Mouse (Mus musculus) limb, embryonic 13.5 days (tissue): ENCODE measurements around the gene Tex19.2. TPM values are rescaled to one million over a fixed set of nuclear protein-coding genes. Genes with fewer than 3 reads are reported as not detected.
"Not testable (repeated sequence)": the region's sequence is repeated elsewhere in the genome, so short reads cannot be mapped to it uniquely, and the experiment has no call there.

Experiments used
- ATAC-seq: fragments of 200-750 bp; cut with Nextera tagmentation; 2 replicates; pipeline ENCODE4 v1.8.0; 2017; ENCODE audit warnings: low read depth, moderate number of reproducible peaks, moderate TSS enrichment; ENCODE audit not compliant: low FRiP score
- H3K27ac ChIP-seq: fragments of 300-500 bp; sonication (generic); 2 replicates; pipeline ENCODE4 v1.5.1; 2015; ENCODE audit warnings: inconsistent platforms, mild to moderate bottlenecking, moderate library complexity
- H3K27me3 ChIP-seq: fragments of 300-500 bp; sonication (generic); 2 replicates; pipeline ENCODE4 v1.6.1; 2015; ENCODE audit warnings: mild to moderate bottlenecking, inconsistent platforms
- H3K36me3 ChIP-seq: fragments of 300-500 bp; sonication (generic); 2 replicates; pipeline ENCODE4 v1.6.1; 2015; ENCODE audit warnings: inconsistent platforms, mild to moderate bottlenecking, moderate library complexity
- H3K4me1 ChIP-seq: fragments of 300-500 bp; sonication (generic); 2 replicates; pipeline ENCODE4 v1.6.1; 2015; ENCODE audit warnings: inconsistent platforms
- H3K4me2 ChIP-seq: fragments of 300-500 bp; sonication (generic); replicated peaks from 2 replicates; pipeline ENCODE4 v1.6.1; 2015; ENCODE audit warnings: inconsistent platforms, mild to moderate bottlenecking, moderate library complexity
- H3K4me3 ChIP-seq: fragments of 300-500 bp; sonication (generic); 2 replicates; pipeline ENCODE4 v1.5.1; 2015; ENCODE audit warnings: moderate library complexity, mild to moderate bottlenecking, inconsistent platforms
- H3K9ac ChIP-seq: fragments of 300-500 bp; sonication (generic); 2 replicates; pipeline ENCODE4 v1.6.1; 2015; ENCODE audit warnings: mild to moderate bottlenecking, inconsistent platforms
- H3K9me3 ChIP-seq: fragments of 300-500 bp; sonication (generic); 2 replicates; pipeline ENCODE4 v1.6.1; 2016; ENCODE audit warnings: inconsistent platforms
- WGBS: fragments of 180-500 bp; shearing (Covaris S2); methylation state at CpG from one replicate; pipeline ENCODE4 v1.1.7; 2015; 5-methylcytosine and 5-hydroxymethylcytosine counted together
- polyA plus RNA-seq: library from polyadenylated mRNA; unstranded; fragments of >200 nt; fragmentation: Nextera tagmentation; extraction: Ambion mirVana; gene quantifications from 2 replicates; pipeline ENCODE4 v1.2.1, GENCODE M21; 2015

The Tex19.2 gene
- polyA plus RNA-seq, 1 experiment from 2014 or later: not detected

DNA sequence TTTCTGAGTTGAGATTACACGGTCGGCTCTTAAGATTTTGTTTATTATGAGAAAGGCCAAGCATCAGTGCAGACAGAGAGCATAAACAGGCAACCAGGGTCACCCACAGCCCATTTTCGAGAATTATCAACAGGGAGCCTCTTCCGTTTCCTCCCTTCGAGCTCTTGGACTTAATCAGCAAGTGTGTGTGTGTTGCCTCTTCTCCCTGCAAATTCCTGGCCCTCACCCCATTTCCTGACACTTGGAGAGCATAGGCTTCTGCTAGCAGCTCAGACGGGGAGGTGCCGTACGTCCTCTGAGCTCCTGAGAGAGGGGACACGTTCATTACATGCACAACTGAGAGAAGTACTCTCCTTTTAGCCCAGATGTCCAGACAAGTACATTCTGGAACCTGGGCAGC, 10.4 kb downstream of the Tex19.2 start:
- no peak for ATAC-seq
- Histone ChIP-seq H3K27me3 (no peaks in the 10 kb centered on the region), H3K27ac (no peak overlapping the region), H3K4me2 (no peak overlapping the region), H3K9ac (no peak overlapping the region), H3K4me1 (no peaks in the 10 kb centered on the region; the same call in 1 of the 2 replicates), H3K36me3 (no peaks in the 10 kb centered on the region), H3K9me3 (no peaks in the 10 kb centered on the region), H3K4me3 (no peak overlapping the region)
- 72% methylated on average over 9 of the region's 9 CpGs for WGBS

DNA sequence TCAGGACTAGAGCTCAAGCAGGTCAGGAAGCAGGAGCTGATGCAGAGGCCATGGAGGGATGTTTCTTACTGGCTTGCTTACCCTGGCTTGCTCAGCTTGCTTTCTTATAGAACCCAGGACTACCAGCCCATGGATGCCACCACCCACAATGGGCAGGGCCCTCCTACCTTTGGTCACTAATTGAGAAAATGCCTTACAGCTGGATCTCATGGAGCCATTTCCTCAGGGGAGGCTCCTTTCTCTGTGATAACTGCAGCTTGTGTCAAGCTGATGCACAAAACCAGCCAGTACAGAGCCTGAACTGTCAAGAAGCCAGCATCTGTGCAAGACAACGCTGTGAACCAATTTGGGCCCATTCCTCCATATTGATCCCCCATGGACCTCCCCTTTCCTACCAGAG, 11.2 kb downstream of the Tex19.2 start:
- not testable (repeated sequence) for H3K9me3 ChIP-seq, H3K27ac ChIP-seq, H3K36me3 ChIP-seq, H3K4me2 ChIP-seq, ATAC-seq, H3K9ac ChIP-seq, H3K4me1 ChIP-seq, H3K4me3 ChIP-seq, H3K27me3 ChIP-seq
- 76% methylated on average over 1 of the region's 1 CpGs for WGBS

DNA sequence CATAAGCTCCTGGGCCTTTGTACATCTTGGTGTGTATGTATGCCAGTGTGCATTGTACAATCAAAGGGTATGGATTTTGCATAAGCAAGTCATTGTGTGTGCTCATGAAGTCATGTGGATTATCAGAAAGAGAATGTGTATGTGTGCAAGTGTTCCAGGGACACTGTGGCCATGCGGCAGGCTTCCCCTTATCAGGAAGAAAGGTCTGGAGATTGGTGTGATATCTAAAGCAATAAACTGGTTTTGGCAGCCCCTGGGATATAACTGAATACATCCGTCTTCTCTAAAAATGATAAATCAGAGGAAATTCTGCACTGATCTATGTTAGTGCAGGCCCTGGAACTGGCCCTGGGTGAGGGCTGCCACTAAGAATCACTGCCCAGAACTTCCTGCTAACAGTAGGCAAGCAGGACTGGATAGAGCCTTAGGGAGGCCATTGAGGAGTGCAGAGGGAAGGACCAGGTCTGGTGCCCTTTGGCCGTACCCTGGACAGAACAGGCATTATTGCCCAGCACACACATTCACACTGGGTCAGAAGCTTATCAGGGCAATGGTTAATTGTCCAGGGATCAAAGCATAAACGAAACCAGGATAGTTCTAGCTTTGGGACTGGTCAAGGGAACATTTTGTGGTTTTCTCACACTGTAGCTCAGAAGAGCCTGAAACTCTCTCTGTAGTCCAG, 17.2 kb downstream of the Tex19.2 start:
- no peaks in the 10 kb centered on the region for H3K9me3 ChIP-seq
- no peaks in the 10 kb centered on the region for H3K4me1 ChIP-seq
- H3K27me3 ChIP-seq: no peaks in the 10 kb centered on the region
- no peak overlapping the region for H3K27ac ChIP-seq
- H3K36me3 ChIP-seq: no peaks in the 10 kb centered on the region
- no peak overlapping the region for H3K4me3 ChIP-seq
- H3K9ac ChIP-seq: no peak overlapping the region
- 87% methylated on average over 4 of the region's 4 CpGs for WGBS
- ATAC-seq: no peak
- H3K4me2 ChIP-seq: no peak overlapping the region

DNA sequence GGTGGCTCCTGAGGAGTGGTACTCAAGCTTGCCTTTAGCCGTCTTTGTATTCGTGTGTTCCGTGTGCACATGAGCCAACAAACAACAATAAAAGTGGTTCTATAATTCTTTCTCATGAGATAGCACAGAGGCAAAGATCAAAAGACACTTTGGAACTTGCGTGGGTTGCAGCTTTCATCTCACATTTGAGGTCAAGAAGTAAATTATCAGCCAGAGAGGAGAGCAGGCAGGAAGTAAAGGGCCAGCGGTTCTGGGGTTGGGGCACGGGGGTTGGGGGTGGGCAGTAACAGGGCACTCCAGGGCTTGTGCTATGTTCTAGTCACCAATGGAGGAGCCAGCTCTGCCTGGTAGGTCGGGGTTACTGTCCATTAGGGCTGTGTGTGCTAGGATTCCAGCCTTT, 17.8 kb downstream of the Tex19.2 start:
- H3K36me3 ChIP-seq: no peaks in the 10 kb centered on the region
- H3K9ac ChIP-seq: no peak overlapping the region
- H3K4me2 ChIP-seq: no peak overlapping the region
- H3K27me3 ChIP-seq: no peaks in the 10 kb centered on the region
- H3K27ac ChIP-seq: no peak overlapping the region
- WGBS: 42% methylated on average over 7 of the region's 7 CpGs
- H3K9me3 ChIP-seq: no peaks in the 10 kb centered on the region
- no peak overlapping the region for H3K4me3 ChIP-seq
- H3K4me1 ChIP-seq: no peaks in the 10 kb centered on the region
- ATAC-seq: no peak

DNA sequence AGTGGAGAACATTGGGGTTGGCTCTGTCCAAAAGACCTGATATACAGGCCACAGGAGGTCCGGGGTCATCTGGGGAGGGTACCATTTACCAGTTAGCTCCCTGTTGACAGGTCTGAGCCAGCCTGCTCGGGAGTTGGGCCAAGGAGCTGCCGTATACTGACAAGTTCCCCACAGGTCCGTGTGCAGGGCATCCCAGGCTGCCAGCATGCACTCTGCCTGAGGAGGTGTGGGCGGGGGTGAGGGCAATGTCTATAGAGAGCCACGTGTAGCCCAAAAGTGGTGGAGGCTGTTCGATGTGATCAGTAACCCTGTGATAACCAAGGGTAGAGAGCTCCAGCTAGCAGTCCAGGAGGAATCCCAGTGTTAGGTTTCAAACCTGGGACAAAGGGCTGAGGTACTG, 18.7 kb downstream of the Tex19.2 start:
- Histone ChIP-seq H3K27me3 (no peaks in the 10 kb centered on the region), H3K4me1 (no peaks in the 10 kb centered on the region), H3K9ac (no peak overlapping the region), H3K27ac (no peak overlapping the region), H3K9me3 (no peaks in the 10 kb centered on the region), H3K36me3 (no peaks in the 10 kb centered on the region), H3K4me2 (no peak overlapping the region), H3K4me3 (no peak overlapping the region)
- WGBS: 74% methylated on average over 7 of the region's 7 CpGs
- no peak for ATAC-seq

DNA sequence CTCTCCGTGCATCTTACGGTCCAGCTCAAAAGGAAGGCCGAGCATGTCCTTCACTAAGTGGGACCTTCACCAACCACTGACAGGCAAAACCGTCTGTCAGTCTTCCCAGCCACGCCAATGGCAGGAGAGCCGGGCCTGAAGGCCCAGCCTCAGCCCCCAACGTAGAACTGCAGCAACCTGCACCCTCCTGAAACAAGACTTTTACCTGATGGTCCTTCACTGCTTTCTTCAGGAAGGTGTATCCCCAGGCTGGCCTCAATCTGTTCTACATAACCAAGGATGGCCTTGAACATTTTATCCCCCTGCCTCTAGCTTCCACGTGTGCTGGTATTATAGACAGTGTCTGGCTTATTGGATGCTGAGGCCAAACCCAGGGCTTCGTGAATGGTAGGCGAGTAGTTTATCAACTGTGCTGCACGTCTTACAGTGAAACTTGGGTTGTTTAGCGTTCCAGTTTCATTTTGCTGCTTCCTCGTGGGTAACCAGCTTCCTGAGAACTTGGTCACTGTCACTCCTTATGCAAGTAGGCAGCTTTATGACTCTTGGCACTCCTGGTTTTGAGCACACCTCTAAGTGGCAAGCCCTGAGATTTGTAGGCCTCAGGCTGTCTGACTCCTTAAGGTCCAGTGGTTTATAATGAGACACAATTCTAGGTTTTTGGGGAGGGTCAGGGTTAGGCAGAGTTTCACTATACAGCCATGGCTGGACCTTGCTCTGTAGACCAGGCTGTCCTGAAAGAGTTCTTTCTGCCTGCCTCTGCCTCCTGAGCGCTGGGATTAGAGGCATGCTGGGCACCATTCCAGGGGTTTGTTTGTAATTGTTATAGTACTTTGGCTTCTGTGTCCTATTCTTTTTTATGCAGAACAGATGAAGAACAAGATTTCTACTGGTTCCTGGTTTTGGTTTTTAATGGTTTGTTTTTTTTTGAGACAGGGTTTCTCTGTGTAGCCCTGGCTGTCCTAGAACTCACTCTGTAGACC, 25.6 kb downstream of the Tex19.2 start:
- Histone ChIP-seq H3K9ac (no peak overlapping the region), H3K4me2 (no peak overlapping the region), H3K36me3 (no peaks in the 10 kb centered on the region), H3K4me3 (no peak overlapping the region), H3K9me3 (no peaks in the 10 kb centered on the region), H3K4me1 (no peaks in the 10 kb centered on the region), H3K27ac (no peak overlapping the region), H3K27me3 (no peaks in the 10 kb centered on the region)
- ATAC-seq: no peak
- 86% methylated on average over 14 of the region's 14 CpGs for WGBS

DNA sequence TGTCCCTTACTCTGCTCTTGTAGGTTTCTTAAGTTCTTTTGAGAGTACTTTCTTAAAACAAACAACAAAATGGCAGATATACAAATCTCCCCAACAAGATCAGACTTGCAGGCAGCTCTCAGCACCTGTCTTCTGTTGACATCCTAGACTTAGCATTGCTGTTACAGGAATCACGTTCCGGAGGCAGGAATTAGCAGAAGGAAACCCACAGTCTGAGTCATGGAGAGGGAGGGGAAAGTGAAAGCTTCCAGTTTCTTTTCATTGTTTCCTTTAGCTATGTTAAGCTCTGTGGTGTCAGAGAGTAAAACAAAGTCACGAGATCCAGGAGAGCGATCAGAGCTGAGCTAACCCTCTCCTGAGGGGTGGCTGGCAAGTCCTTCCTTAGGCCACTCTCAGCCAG, 27.5 kb downstream of the Tex19.2 start:
- Histone ChIP-seq H3K9me3 (no peaks in the 10 kb centered on the region), H3K27ac (no peak overlapping the region), H3K4me3 (no peak overlapping the region), H3K9ac (no peak overlapping the region), H3K4me1 (no peaks in the 10 kb centered on the region), H3K36me3 (no peaks in the 10 kb centered on the region), H3K4me2 (no peak overlapping the region), H3K27me3 (no peaks in the 10 kb centered on the region)
- ATAC-seq: no peak
- WGBS: 60% methylated on average over 4 of the region's 4 CpGs

DNA sequence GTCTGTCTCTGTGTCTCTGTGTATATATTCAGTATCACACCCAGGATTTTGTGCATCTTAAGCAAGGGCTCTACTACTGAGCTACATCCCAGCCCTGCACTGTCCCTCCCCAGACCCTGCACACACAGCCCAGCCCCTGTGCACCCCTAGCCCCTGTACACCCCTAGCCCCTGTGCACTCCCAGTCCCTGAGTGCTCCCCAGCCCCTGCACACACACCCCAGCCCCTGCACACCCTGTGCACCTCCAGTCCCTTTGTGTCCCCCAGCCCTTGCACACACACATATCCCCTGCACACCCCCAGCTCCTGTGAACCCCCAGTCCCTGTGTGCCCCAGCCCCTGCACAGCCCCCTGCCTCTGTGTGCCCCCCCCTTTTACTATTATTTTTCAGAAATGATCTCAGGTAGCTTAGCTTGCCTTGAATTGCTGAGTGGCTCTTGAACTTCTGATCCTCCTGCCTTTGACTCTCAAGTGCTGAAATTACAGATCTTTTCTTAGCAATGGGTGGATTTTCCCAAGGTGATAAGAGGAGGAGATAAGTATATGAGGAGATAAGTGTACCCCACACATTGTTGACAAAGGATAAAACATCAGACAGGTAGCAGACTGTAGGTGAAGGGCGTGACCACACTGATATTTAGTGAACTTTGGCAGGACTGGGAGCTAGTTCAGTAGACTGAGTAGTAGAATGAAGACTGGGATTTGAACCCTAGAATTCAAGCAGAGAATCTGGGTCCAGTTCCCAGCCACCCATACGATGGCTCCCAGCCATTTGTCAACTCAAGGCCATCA, 28.5 kb downstream of the Tex19.2 start:
- no peak overlapping the region for H3K27ac ChIP-seq
- 87% methylated on average over 2 of the region's 2 CpGs for WGBS
- H3K4me1 ChIP-seq: no peaks in the 10 kb centered on the region
- no peaks in the 10 kb centered on the region for H3K9me3 ChIP-seq
- no peaks in the 10 kb centered on the region for H3K27me3 ChIP-seq
- no peak overlapping the region for H3K9ac ChIP-seq
- no peak for ATAC-seq
- H3K36me3 ChIP-seq: no peaks in the 10 kb centered on the region
- H3K4me3 ChIP-seq: no peak overlapping the region
- no peak overlapping the region for H3K4me2 ChIP-seq

DNA sequence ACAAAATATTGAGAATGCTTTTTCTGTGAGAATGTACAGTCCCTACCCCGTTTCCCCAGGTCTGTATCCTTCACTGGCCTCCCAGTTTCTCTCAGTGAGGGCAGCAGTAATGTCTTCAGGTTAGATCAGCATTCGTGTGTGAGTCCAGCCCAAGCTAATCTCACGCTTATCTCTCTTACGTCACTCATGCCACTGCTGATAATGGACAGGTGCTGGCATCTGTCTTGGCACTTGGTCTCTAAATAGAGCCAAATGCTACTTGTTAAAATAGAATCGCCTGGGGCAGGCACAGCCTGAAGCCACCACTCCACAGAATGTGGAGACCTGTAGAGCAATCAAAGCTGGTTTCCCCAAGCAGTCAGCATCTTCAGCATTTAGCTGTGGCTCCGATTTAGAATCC, 29.5 kb downstream of the Tex19.2 start:
- H3K4me3 ChIP-seq: no peak overlapping the region
- no peaks in the 10 kb centered on the region for H3K9me3 ChIP-seq
- no peaks in the 10 kb centered on the region for H3K36me3 ChIP-seq
- 67% methylated on average over 6 of the region's 6 CpGs for WGBS
- no peak overlapping the region for H3K4me2 ChIP-seq
- no peak overlapping the region for H3K27ac ChIP-seq
- no peaks in the 10 kb centered on the region for H3K4me1 ChIP-seq
- ATAC-seq: no peak
- no peak overlapping the region for H3K9ac ChIP-seq
- no peaks in the 10 kb centered on the region for H3K27me3 ChIP-seq

DNA sequence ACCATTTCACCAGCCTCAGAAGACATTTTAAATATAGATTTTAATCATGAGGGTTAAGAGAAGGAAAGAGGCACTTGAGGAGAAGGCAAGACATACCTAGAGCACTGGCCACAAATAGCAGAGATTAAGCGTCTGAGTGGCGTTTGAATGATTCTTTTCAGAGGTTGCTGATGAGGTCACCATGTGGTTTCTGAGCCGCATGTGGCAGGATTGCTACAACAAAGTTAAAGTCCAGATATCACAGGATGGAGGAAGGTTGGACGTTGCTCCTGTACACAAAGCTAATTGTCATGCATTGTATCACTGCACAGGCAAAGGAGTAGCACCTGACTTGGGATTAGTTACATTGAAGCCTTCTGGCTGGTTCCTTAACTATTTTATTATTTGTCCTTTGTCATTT, 32.2 kb downstream of the Tex19.2 start:
- ATAC-seq: no peak
- no peak overlapping the region for H3K4me2 ChIP-seq
- H3K9me3 ChIP-seq: no peaks in the 10 kb centered on the region

DNA sequence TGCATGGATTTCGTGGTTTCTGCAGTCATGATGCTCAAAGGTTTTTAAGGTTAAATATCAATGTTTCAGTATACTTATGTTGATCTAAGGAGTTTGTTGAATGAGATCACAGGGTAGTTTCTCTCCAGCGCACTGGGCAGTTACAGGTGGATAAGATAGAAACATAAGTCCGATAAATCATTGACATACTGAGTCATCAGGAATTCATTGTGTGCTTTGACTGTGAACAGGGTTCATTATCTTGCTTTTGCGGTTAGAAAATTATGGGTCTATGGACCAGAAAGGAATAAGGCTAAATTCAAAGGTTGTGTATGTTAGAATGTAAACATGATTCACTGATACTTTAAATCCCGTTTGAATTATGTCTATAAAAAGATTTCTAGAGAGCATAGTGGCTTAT, 33.3 kb downstream of the Tex19.2 start:
- WGBS: 79% methylated on average over 5 of the region's 5 CpGs

More for the DNA sequence above, 32.2 kb downstream of the Tex19.2 start:
- Histone ChIP-seq H3K4me1 (no peaks in the 10 kb centered on the region), H3K9ac (no peak overlapping the region), H3K36me3 (no peaks in the 10 kb centered on the region), H3K27me3 (no peaks in the 10 kb centered on the region), H3K27ac (no peak overlapping the region), H3K4me3 (no peak overlapping the region)
- 54% methylated on average over 4 of the region's 4 CpGs for WGBS

More for the DNA sequence above, 33.3 kb downstream of the Tex19.2 start:
- Histone ChIP-seq H3K27me3 (no peaks in the 10 kb centered on the region), H3K4me2 (no peak overlapping the region), H3K9ac (no peak overlapping the region), H3K27ac (no peak overlapping the region), H3K4me1 (no peaks in the 10 kb centered on the region), H3K9me3 (no peaks in the 10 kb centered on the region), H3K4me3 (no peak overlapping the region), H3K36me3 (no peaks in the 10 kb centered on the region)
- no peak for ATAC-seq
